Mouse (Mus musculus): ENCODE measurements around the gene Map3k5. TPM values are rescaled to one million over a fixed set of nuclear protein-coding genes. Genes with fewer than 3 reads are reported as not detected.
A peak's percentile ranks its signal among the peaks of the same experiment; 100 is the strongest.

Gene Map3k5
- polyA plus RNA-seq, 1 experiment from 2014 or later, result 2.6 TPM

GRCm38 (mm10) chr10:19939282-19939705 is 5.0 kb downstream of the Map3k5 start:
- Histone ChIP-seq H3K4me1 (peaks cover 43% of the 10 kb centered on the region), H3K27me3 (ENCODE audit: insufficient read depth, poor library complexity, severe bottlenecking) (no peaks in the 10 kb centered on the region), H3K4me3 (no peak overlapping the region), H3K27ac (no peak overlapping the region), H3K36me3 (no peaks in the 10 kb centered on the region), H3K9me3 (no peaks in the 10 kb centered on the region)
- 64% methylated on average over 8 of the region's 8 CpGs for WGBS
- DNase-seq (ENCODE audit: low spot score), result no peak

DNA sequence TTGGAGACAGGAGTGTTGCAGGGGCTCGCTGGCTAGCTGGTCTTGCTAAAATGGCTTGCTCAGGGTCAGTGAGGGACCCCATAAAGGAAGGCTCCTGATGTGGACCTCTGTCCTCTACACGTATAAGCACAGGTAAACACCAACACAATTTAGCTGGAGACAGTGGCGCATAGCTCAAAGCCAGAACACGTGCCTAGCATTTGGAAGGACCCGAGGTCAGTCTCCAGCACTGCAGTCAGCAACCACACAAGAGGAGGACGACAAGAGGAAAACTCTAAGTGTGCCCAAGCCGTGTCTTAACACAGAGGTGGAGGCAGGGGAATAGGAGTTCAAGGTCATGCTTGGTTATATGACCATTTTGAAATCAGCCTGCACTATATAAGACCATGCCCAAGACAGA is 5.9 kb downstream of the Map3k5 start:
- H3K27ac ChIP-seq, result no peak overlapping the region
- peaks cover 39% of the 10 kb centered on the region for H3K4me1 ChIP-seq
- no peak overlapping the region for H3K4me3 ChIP-seq
- DNase-seq (ENCODE audit: low spot score), result no peak
- WGBS, result 86% methylated on average over 7 of the region's 7 CpGs
- H3K9me3 ChIP-seq, result no peaks in the 10 kb centered on the region
- H3K36me3 ChIP-seq, result no peaks in the 10 kb centered on the region
- no peaks in the 10 kb centered on the region for H3K27me3 ChIP-seq (ENCODE audit: insufficient read depth, poor library complexity, severe bottlenecking)

GRCm38 (mm10) chr10:19940626-19941025 is 6.4 kb downstream of the Map3k5 start:
- 93% methylated on average over 8 of the region's 8 CpGs for WGBS
- peak; percentile 27 for DNase-seq (ENCODE audit: low spot score)
- Histone ChIP-seq H3K9me3 (no peaks in the 10 kb centered on the region), H3K4me3 (no peak overlapping the region), H3K4me1 (peaks cover 36% of the 10 kb centered on the region), H3K27me3 (ENCODE audit: insufficient read depth, poor library complexity, severe bottlenecking) (no peaks in the 10 kb centered on the region), H3K27ac (no peak overlapping the region), H3K36me3 (no peaks in the 10 kb centered on the region)

DNA sequence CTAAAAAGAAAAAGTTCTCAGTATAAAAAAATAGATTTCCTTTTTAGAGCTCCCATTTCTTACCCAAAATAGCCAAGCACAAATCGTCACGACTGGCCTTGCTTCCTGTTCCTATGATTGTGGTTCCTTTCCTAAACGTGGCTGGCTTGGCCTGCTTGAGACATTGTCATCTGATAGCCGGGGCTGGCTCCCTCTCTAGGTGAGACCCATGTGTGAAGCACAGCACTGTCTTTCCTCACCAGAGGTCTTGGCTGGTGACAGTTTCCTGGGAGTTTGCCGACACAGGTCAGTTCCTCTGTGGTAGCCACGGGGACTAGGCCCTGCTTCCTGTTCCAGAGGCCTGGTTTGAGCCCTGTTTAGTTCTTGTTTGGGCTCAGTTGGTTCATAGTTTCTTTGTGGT is 6.8 kb downstream of the Map3k5 start:
- peak; percentile 68 for DNase-seq (ENCODE audit: low spot score)

DNA sequence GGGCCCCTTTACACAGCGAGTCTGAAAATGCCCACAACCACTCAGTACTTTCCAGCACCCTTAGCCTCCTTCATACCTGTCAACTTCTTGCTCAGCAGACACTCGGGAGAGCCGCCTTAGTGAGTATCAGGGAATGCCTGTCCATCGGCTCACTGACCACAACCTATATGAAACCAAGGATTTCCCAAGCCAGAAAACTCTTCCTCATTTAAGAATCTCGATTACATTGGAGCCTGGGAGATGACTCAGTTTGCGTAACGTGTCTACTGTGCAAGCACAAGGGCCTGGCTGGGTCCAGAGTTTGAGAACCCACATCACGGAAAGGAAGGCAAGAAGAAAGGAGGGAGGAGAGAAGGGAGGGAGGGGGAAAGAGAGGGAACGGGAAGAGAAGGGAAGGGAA is 7.6 kb downstream of the Map3k5 start:
- Histone ChIP-seq H3K27ac (no peak overlapping the region), H3K4me1 (peaks cover 30% of the 10 kb centered on the region), H3K36me3 (no peaks in the 10 kb centered on the region), H3K9me3 (no peaks in the 10 kb centered on the region), H3K27me3 (ENCODE audit: insufficient read depth, poor library complexity, severe bottlenecking) (no peaks in the 10 kb centered on the region), H3K4me3 (no peak overlapping the region)
- peak; percentile 46 for DNase-seq (ENCODE audit: low spot score)
- 77% methylated on average over 9 of the region's 9 CpGs for WGBS

More for the DNA sequence above, 6.8 kb downstream of the Map3k5 start:
- 26% methylated on average over 6 of the region's 6 CpGs for WGBS
- no peak overlapping the region for H3K4me3 ChIP-seq
- no peak overlapping the region for H3K27ac ChIP-seq
- no peaks in the 10 kb centered on the region for H3K36me3 ChIP-seq
- H3K4me1 ChIP-seq, result peaks cover 36% of the 10 kb centered on the region
- no peaks in the 10 kb centered on the region for H3K9me3 ChIP-seq
- no peaks in the 10 kb centered on the region for H3K27me3 ChIP-seq (ENCODE audit: insufficient read depth, poor library complexity, severe bottlenecking)

DNA sequence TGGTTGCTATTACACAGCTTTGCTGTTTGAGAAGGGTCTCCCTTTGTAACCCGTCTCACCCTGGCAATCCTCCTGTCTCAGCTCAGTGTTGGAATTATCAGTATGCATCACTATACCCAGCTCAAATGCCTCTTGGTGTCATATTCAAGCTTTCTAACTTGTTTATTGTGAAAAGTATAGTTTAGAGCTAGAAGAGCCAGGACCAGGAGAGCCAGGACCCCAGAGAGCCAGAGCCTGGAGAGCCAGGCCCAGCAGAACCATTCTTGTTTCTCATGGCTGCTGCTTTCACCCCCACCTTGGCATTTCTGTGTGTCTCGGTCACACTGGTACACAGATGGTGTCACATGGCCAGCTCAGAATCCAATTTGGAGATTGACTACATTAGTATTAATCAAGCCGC is 8.3 kb downstream of the Map3k5 start:
- H3K27ac ChIP-seq, result no peak overlapping the region
- H3K36me3 ChIP-seq, result no peaks in the 10 kb centered on the region
- H3K27me3 ChIP-seq (ENCODE audit: insufficient read depth, poor library complexity, severe bottlenecking), result no peaks in the 10 kb centered on the region
- no peak overlapping the region for H3K4me3 ChIP-seq
- WGBS, result 90% methylated on average over 3 of the region's 3 CpGs
- DNase-seq (ENCODE audit: low spot score), result peak; percentile 52
- no peaks in the 10 kb centered on the region for H3K9me3 ChIP-seq
- peaks cover 23% of the 10 kb centered on the region for H3K4me1 ChIP-seq

DNA sequence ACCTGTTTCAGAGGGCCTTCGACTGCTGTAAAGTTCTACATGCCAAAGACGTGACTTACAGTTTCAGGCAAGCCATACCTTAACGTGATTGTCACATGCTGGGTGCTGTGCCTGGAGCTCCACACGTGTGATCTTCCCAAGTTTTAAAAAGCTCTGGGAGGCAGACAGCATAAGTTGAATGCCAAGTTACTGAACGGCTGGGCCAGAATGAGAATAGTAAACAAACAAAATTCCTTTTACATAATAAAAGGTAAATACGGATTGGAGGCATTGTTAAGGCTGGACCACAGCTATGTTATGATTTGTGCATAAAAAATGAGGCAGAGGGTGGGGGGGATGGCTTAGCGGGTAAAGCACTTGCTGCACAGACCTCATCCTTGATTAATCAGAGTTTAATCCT is 11.4 kb downstream of the Map3k5 start:
- Histone ChIP-seq H3K27me3 (ENCODE audit: insufficient read depth, poor library complexity, severe bottlenecking) (no peaks in the 10 kb centered on the region), H3K9me3 (no peaks in the 10 kb centered on the region), H3K27ac (no peak overlapping the region), H3K36me3 (no peaks in the 10 kb centered on the region), H3K4me1 (peaks cover 4% of the 10 kb centered on the region; the same call in 1 of the 2 replicates), H3K4me3 (no peak overlapping the region)
- 87% methylated on average over 7 of the region's 7 CpGs for WGBS
- DNase-seq (ENCODE audit: low spot score), result peak; percentile 57

DNA sequence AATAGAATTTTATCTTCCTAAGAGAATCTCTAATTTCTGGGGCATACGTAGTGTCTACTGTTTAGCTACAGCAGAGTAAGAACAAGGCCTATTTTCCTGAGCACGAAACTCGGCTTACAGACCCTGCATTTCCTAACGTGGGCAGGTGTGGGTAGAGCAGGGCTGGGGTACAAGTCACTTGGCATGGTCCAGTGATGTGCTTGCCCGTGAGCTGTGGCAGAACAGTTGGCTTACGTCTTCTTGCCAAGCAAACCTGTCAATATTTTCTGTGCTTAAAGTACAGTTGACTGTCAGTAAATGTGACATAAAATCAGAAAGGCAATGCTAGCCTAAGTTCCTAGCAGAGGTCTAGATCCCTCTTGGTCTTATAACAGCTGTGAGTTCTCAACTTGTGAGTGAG is 12.4 kb downstream of the Map3k5 start:
- 86% methylated on average over 6 of the region's 6 CpGs for WGBS
- peaks cover 3% of the 10 kb centered on the region; the same call in 1 of the 2 replicates for H3K36me3 ChIP-seq

DNA sequence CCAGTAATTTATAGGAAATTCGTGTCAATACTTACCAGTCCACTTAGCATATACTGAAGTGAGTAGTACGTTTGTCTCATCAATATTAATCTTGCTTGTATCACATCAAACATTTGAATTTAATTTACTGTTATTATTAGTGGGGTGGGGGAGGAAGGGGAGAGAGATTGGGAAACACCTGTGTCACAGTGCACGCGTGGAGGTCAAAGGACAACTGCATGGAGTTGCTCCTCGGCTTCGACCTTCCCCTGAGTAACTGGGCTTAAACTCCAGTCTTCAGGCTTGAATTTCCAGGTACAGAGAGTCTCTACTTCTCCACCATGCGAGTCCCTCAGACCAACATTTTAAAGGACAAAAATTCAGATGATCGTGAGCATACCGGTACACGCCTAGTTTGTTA is 13.2 kb downstream of the Map3k5 start:
- Histone ChIP-seq H3K27ac (no peak overlapping the region), H3K27me3 (ENCODE audit: insufficient read depth, poor library complexity, severe bottlenecking) (no peaks in the 10 kb centered on the region), H3K4me1 (no peaks in the 10 kb centered on the region), H3K9me3 (no peaks in the 10 kb centered on the region), H3K4me3 (no peak overlapping the region), H3K36me3 (peaks cover 3% of the 10 kb centered on the region; the same call in 1 of the 2 replicates)
- WGBS, result 93% methylated on average over 10 of the region's 10 CpGs
- peak; percentile 53 for DNase-seq (ENCODE audit: low spot score)

More for the DNA sequence above, 12.4 kb downstream of the Map3k5 start:
- Histone ChIP-seq H3K4me3 (no peak overlapping the region), H3K27me3 (ENCODE audit: insufficient read depth, poor library complexity, severe bottlenecking) (no peaks in the 10 kb centered on the region), H3K27ac (no peak overlapping the region), H3K4me1 (no peaks in the 10 kb centered on the region), H3K9me3 (no peaks in the 10 kb centered on the region)
- DNase-seq (ENCODE audit: low spot score), result peak; percentile 38

DNA sequence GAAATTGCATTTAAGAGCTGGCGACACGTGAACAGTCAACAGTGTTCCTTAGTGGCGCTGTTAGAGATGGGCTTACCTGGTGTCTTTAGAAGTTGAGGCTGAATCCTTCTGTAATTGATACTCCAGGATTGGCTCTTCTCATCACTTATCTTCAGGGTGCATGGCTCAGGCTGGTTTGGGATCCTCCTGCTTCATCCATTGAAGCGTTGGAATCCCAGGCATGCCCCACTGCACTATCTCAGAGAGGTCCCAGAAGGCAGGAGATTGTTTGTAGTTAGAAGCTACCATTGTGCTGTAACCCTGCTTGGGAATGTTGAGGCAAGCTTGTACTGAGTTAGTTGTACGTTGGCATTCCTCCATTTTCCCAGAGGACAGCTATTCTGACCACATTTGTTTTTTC is 13.6 kb downstream of the Map3k5 start:
- peaks cover 3% of the 10 kb centered on the region; the same call in 1 of the 2 replicates for H3K36me3 ChIP-seq
- 82% methylated on average over 5 of the region's 5 CpGs for WGBS
- peak; percentile 55 for DNase-seq (ENCODE audit: low spot score)
- H3K4me3 ChIP-seq, result no peak overlapping the region
- H3K9me3 ChIP-seq, result no peaks in the 10 kb centered on the region
- H3K4me1 ChIP-seq, result peaks cover 2% of the 10 kb centered on the region; the same call in 1 of the 2 replicates
- H3K27ac ChIP-seq, result no peak overlapping the region
- H3K27me3 ChIP-seq (ENCODE audit: insufficient read depth, poor library complexity, severe bottlenecking), result no peaks in the 10 kb centered on the region

DNA sequence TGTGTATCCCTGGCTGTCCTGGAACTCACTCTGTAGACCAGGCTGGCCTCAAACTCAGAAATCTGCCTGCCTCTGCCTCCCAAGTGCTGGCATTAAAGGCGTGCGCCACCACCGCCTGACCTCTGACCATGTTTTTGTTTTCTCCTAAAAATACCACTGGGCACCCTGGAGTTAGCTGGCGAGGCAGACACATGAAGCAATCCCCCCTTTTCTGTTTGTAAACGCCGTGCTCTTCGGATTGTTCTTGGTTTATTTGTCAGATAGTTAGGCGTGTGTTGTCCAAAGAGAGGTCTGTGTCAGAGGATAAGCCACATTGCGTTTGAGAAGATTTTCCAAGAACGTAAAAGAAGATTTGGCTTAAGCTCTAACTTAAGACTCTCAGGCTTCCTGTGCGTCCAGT is 14.1 kb downstream of the Map3k5 start:
- DNase-seq (ENCODE audit: low spot score), result peak; percentile 67
- Histone ChIP-seq H3K9me3 (no peaks in the 10 kb centered on the region), H3K4me3 (no peak overlapping the region), H3K27ac (no peak overlapping the region), H3K27me3 (ENCODE audit: insufficient read depth, poor library complexity, severe bottlenecking) (no peaks in the 10 kb centered on the region), H3K4me1 (peaks cover 7% of the 10 kb centered on the region), H3K36me3 (peaks cover 3% of the 10 kb centered on the region; the same call in 1 of the 2 replicates)
- WGBS, result 92% methylated on average over 11 of the region's 11 CpGs

DNA sequence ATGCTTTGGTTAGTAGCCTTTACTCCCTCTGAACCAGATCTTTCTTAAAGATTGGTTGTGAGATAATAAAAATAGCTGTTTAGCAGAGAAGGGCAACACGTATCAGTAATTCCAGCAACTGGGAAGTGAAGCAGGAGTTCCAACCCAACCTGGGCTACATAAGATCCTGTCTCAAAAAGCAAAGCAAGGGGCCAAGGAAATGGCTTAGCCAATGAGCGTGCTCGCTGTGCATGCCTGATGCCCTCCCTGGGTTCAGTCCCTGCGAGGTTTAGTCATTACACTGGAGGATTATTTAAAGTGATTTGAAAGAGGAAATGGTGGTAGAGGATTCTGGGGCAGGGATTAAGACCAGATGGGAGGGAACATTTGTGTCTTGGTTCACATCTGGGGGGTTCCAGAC is 14.8 kb downstream of the Map3k5 start:
- Histone ChIP-seq H3K4me3 (no peak overlapping the region), H3K9me3 (no peaks in the 10 kb centered on the region), H3K27me3 (ENCODE audit: insufficient read depth, poor library complexity, severe bottlenecking) (no peaks in the 10 kb centered on the region), H3K4me1 (peaks cover 11% of the 10 kb centered on the region), H3K27ac (no peak overlapping the region), H3K36me3 (peaks cover 3% of the 10 kb centered on the region; the same call in 1 of the 2 replicates)
- WGBS, result 93% methylated on average over 4 of the region's 4 CpGs
- DNase-seq (ENCODE audit: low spot score), result peak; percentile 70

- H3K4me1 ChIP-seq, result peaks cover 46% of the 10 kb centered on the region
- H3K36me3 ChIP-seq, result peaks cover 3% of the 10 kb centered on the region; the same call in 1 of the 2 replicates
These were observed 18.9 kb downstream of the Map3k5 start for GRCm38 (mm10) chr10:19953032-19953761.

More at GRCm38 (mm10) chr10:19953032-19953761, 18.9 kb downstream of the Map3k5 start:
- no peak overlapping the region for H3K27ac ChIP-seq
- H3K9me3 ChIP-seq, result no peaks in the 10 kb centered on the region
- 90% methylated on average over 11 of the region's 11 CpGs for WGBS
- DNase-seq (ENCODE audit: low spot score), result no peak
- H3K27me3 ChIP-seq (ENCODE audit: insufficient read depth, poor library complexity, severe bottlenecking), result no peaks in the 10 kb centered on the region
- H3K4me3 ChIP-seq, result no peak overlapping the region

Data from heart, embryonic 10.5 days (tissue).